Mouse (Mus musculus) myocyte (in vitro differentiated cells): ENCODE results near the gene Pdia4. TPM values are rescaled to one million over a fixed set of nuclear protein-coding genes. Genes with fewer than 3 reads are reported as not detected.

Experiments used
- H3K27me3 ChIP-seq: one replicate; pipeline ENCODE4 v1.6.1; 2011; ENCODE audit not compliant: control insufficient read depth, insufficient read depth, insufficient read length
- H3K36me3 ChIP-seq: one replicate; pipeline ENCODE4 v1.6.1; 2011; ENCODE audit not compliant: control insufficient read depth, insufficient read depth
- H3K4me2 ChIP-seq: one replicate; pipeline ENCODE4 v1.6.1; 2011; ENCODE audit warnings: low read depth, control low read depth
- H3K4me3 ChIP-seq: one replicate; pipeline ENCODE4 v1.5.1; 2011; ENCODE audit warnings: mild to moderate bottlenecking, control low read depth, moderate library complexity
- H3K79me2 ChIP-seq: one replicate; pipeline ENCODE4 v1.6.1; 2011; ENCODE audit not compliant: control insufficient read depth, insufficient read depth
- H3ac ChIP-seq: one replicate; pipeline ENCODE4 v1.6.1; 2011; ENCODE audit not compliant: control insufficient read depth, insufficient read length
- CEBPB ChIP-seq: IDR thresholded peaks from 2 replicates; pipeline ENCODE4 v1.6.1; 2011; ENCODE audit warnings: mild to moderate bottlenecking, moderate library complexity; ENCODE audit not compliant: poor library complexity, insufficient read depth, severe bottlenecking
- E2F4 ChIP-seq: IDR thresholded peaks from one replicate; pipeline ENCODE4 v1.6.1; 2011; ENCODE audit warnings: mild to moderate bottlenecking, control low read depth, moderate library complexity; ENCODE audit not compliant: insufficient read depth
- MAX ChIP-seq: IDR thresholded peaks from one replicate; pipeline ENCODE4 v1.6.1; 2011; ENCODE audit warnings: low read depth, mild to moderate bottlenecking, control low read depth
- MYOD1 ChIP-seq, 3 experiments: IDR thresholded peaks; one replicate each; pipeline ENCODE4 v1.6.1; 2011; ENCODE audit warnings: control low read depth in 2 of 3, low read depth in 2 of 3, mild to moderate bottlenecking in 2 of 3, moderate library complexity in 1 of 3; ENCODE audit not compliant: insufficient read length in 2 of 3, control insufficient read depth in 1 of 3
- MYOG ChIP-seq, 3 experiments: IDR thresholded peaks; one replicate each; pipeline ENCODE4 v1.6.1; 2011; ENCODE audit warnings: control low read depth in 2 of 3, low read depth in 2 of 3, mild to moderate bottlenecking in 2 of 3; ENCODE audit not compliant: insufficient read length in 2 of 3, control insufficient read depth in 1 of 3, insufficient read depth in 1 of 3
- POLR2A ChIP-seq: IDR thresholded peaks from one replicate; pipeline ENCODE4 v1.6.1; 2011; ENCODE audit warnings: low read depth, mild to moderate bottlenecking, control low read depth, moderate library complexity; ENCODE audit not compliant: insufficient read length
- POLR2AphosphoS2 ChIP-seq: IDR thresholded peaks from one replicate; pipeline ENCODE4 v1.6.1; 2011; ENCODE audit warnings: low read depth, control low read depth; ENCODE audit not compliant: insufficient read length
- REST ChIP-seq: IDR thresholded peaks from one replicate; pipeline ENCODE4 v1.6.1; 2011; ENCODE audit warnings: mild to moderate bottlenecking, control low read depth, moderate library complexity; ENCODE audit not compliant: insufficient read depth, insufficient read length
- SRF ChIP-seq: IDR thresholded peaks from one replicate; pipeline ENCODE4 v1.6.1; 2011; ENCODE audit warnings: low read depth; ENCODE audit not compliant: control insufficient read depth, insufficient read length
- TCF12 ChIP-seq: IDR thresholded peaks from one replicate; pipeline ENCODE4 v1.6.1; 2011; ENCODE audit warnings: mild to moderate bottlenecking, control low read depth; ENCODE audit not compliant: poor library complexity, insufficient read depth, severe bottlenecking
- TCF3 ChIP-seq: IDR thresholded peaks from one replicate; pipeline ENCODE4 v1.6.1; 2011; ENCODE audit warnings: low read depth, control low read depth; ENCODE audit not compliant: insufficient read length
- USF1 ChIP-seq: IDR thresholded peaks from one replicate; pipeline ENCODE4 v1.6.1; 2011; ENCODE audit warnings: low read depth, mild to moderate bottlenecking, control low read depth, moderate library complexity
- polyA plus RNA-seq: library from polyadenylated mRNA; unstranded; fragments of >200 nt; fragmentation: generic; extraction: Trizol; gene quantifications from one replicate; pipeline ENCODE4 v1.2.1, GENCODE M21; 2012; ENCODE audit warnings: missing spikeins

The Pdia4 gene
- polyA plus RNA-seq, 1 experiment: 49.3 TPM

- Histone ChIP-seq H3K27me3 (no peaks in the 10 kb centered on the region), H3K79me2 (peaks cover 48% of the 10 kb centered on the region), H3K4me3 (no peak overlapping the region), H3ac (no peak overlapping the region), H3K36me3 (peaks cover 21% of the 10 kb centered on the region), H3K4me2 (no peak overlapping the region)
- peak in 1 of 3 experiments; percentile 35 for TF ChIP-seq MYOG (IDR thresholded peaks at IDR 0.05; ENCODE audit: control insufficient read depth in 1 of 3, insufficient read depth in 1 of 3, insufficient read length in 2 of 3, low read depth in 2 of 3)
- no peak for TF ChIP-seq CEBPB
These were observed 4.7 kb downstream of the Pdia4 start for GRCm38 (mm10) chr6:47808545-47808944.

GRCm38 (mm10) chr6:47807419-47807818, 5.8 kb downstream of the Pdia4 start:
- no peak overlapping the region for H3K4me2 ChIP-seq
- H3K79me2 ChIP-seq: peaks cover 47% of the 10 kb centered on the region
- H3K4me3 ChIP-seq: no peak overlapping the region
- peaks cover 26% of the 10 kb centered on the region for H3K36me3 ChIP-seq
- H3K27me3 ChIP-seq: no peaks in the 10 kb centered on the region
- H3ac ChIP-seq: no peak overlapping the region
- no peak for TF ChIP-seq TCF12
- no peak for TF ChIP-seq SRF
- no peak for TF ChIP-seq REST
- TF ChIP-seq USF1: no peak
- TF ChIP-seq MYOG (IDR thresholded peaks at IDR 0.05; ENCODE audit: control insufficient read depth in 1 of 3, insufficient read depth in 1 of 3, insufficient read length in 2 of 3, low read depth in 2 of 3): no peak
- TF ChIP-seq E2F4: no peak
- TF ChIP-seq MAX: no peak
- TF ChIP-seq POLR2A: no peak
- TF ChIP-seq MYOD1 (IDR thresholded peaks at IDR 0.05; ENCODE audit: control insufficient read depth in 1 of 3, insufficient read length in 2 of 3, low read depth in 2 of 3): no peak
- TF ChIP-seq POLR2AphosphoS2: no peak
- no peak for TF ChIP-seq CEBPB
- no peak for TF ChIP-seq TCF3

- Histone ChIP-seq H3K4me3 (no peak overlapping the region), H3ac (no peak overlapping the region), H3K36me3 (peaks cover 30% of the 10 kb centered on the region), H3K4me2 (no peak overlapping the region), H3K79me2 (peaks cover 28% of the 10 kb centered on the region), H3K27me3 (no peaks in the 10 kb centered on the region)
- TF ChIP-seq TCF12: no peak
- no peak for TF ChIP-seq REST
- no peak for TF ChIP-seq MAX
- TF ChIP-seq E2F4: no peak
- no peak for TF ChIP-seq CEBPB
- no peak for TF ChIP-seq POLR2AphosphoS2
- TF ChIP-seq POLR2A: no peak
- TF ChIP-seq SRF: no peak
These were observed 7.7 kb downstream of the Pdia4 start for GRCm38 (mm10) chr6:47805520-47805919.

- Histone ChIP-seq H3K79me2 (no peaks in the 10 kb centered on the region), H3K36me3 (peaks cover 53% of the 10 kb centered on the region), H3K4me3 (no peak overlapping the region), H3K4me2 (no peak overlapping the region), H3K27me3 (no peaks in the 10 kb centered on the region), H3ac (no peak overlapping the region)
- TF ChIP-seq E2F4 (no peak), POLR2AphosphoS2 (no peak), TCF3 (no peak), USF1 (no peak), TCF12 (no peak), MAX (no peak), POLR2A (no peak), MYOG (IDR thresholded peaks at IDR 0.05; ENCODE audit: control insufficient read depth in 1 of 3, insufficient read depth in 1 of 3, insufficient read length in 2 of 3, low read depth in 2 of 3) (no peak), SRF (no peak), CEBPB (no peak), MYOD1 (IDR thresholded peaks at IDR 0.05; ENCODE audit: control insufficient read depth in 1 of 3, insufficient read length in 2 of 3, low read depth in 2 of 3) (no peak), REST (no peak)
These were observed 14.2 kb downstream of the Pdia4 start for GRCm38 (mm10) chr6:47799079-47799478.

- TF ChIP-seq REST (no peak), MAX (no peak), TCF12 (no peak), E2F4 (no peak), TCF3 (no peak), USF1 (no peak), MYOG (IDR thresholded peaks at IDR 0.05; ENCODE audit: control insufficient read depth in 1 of 3, insufficient read depth in 1 of 3, insufficient read length in 2 of 3, low read depth in 2 of 3) (no peak), POLR2A (no peak), CEBPB (no peak), POLR2AphosphoS2 (no peak), MYOD1 (IDR thresholded peaks at IDR 0.05; ENCODE audit: control insufficient read depth in 1 of 3, insufficient read length in 2 of 3, low read depth in 2 of 3) (no peak), SRF (no peak)
- H3K36me3 ChIP-seq: peaks cover 34% of the 10 kb centered on the region
These were observed 19.0 kb downstream of the Pdia4 start for GRCm38 (mm10) chr6:47794106-47794830.

More at GRCm38 (mm10) chr6:47794106-47794830, 19.0 kb downstream of the Pdia4 start:
- Histone ChIP-seq H3ac (no peak overlapping the region), H3K27me3 (no peaks in the 10 kb centered on the region), H3K79me2 (no peaks in the 10 kb centered on the region), H3K4me3 (no peak overlapping the region), H3K4me2 (no peak overlapping the region)
